ENCODE assay signal across 8 mouse cellular contexts in genomic region chr2:49744251-49745093, GRCm38 (mm10). TPM values are rescaled to one million over a fixed set of nuclear protein-coding genes. Genes with fewer than 3 reads are reported as not detected.
DNase-seq lines count a peak whose midpoint lies in the region; ATAC-seq lines count a peak whose summit lies in the region.

No protein-coding gene starts in this region.

- 54% methylated on average over 11 of the region's 11 CpGs for WGBS in heart, embryonic 15.5 days
- 33% methylated on average over 11 of the region's 11 CpGs for WGBS in macrophage (ENCODE audit: missing documents)

- DNase-seq in heart, adult 8-10 months (ENCODE audit: low spot score), result no peak
- peak; percentile 20 to 26 for DNase-seq in B cell, adult 2 months
- DNase-seq in testis, postnatal 14 days (ENCODE audit: low spot score), result no peak
- DNase-seq in frontal cortex, postnatal 25 days (ENCODE audit: low spot score in 2 of 2), result no peak
- DNase-seq in left cerebral cortex, adult 11 months (ENCODE audit: low spot score), result no peak

- no peaks in the 10 kb centered on the region for H3K9me3 ChIP-seq in heart, embryonic 15.5 days (replicated peaks)

- no peaks in the 10 kb centered on the region for H3K36me3 ChIP-seq in heart, embryonic 15.5 days
- H3K36me3 ChIP-seq in macrophage (ENCODE audit: inconsistent target), result no peaks in the 10 kb centered on the region

- H3K9ac ChIP-seq in heart, embryonic 15.5 days, result no peak overlapping the region

- H3K4me2 ChIP-seq in heart, embryonic 15.5 days, result no peak overlapping the region; the same call in 1 of the 2 replicates

- peak overlapping the region; percentile 24; the same call in 1 of the 2 replicates for H3K27ac ChIP-seq in heart, embryonic 15.5 days
- H3K27ac ChIP-seq in brown adipose tissue, adult 24 weeks (replicated peaks; ENCODE audit: low read depth, low read length), result peak overlapping the region; percentile 74
- peak overlapping the region; percentile 99 for H3K27ac ChIP-seq in macrophage

- H3K79me2 ChIP-seq in macrophage (ENCODE audit: inconsistent target), result peaks cover 38% of the 10 kb centered on the region

- no peak overlapping the region for H3K4me3 ChIP-seq in heart, embryonic 15.5 days
- peak overlapping the region; percentile 34 for H3K4me3 ChIP-seq in brown adipose tissue, adult 24 weeks (ENCODE audit: insufficient read depth, low read depth, low read length)
- peak overlapping the region; percentile 41 for H3K4me3 ChIP-seq in macrophage (ENCODE audit: inconsistent target)

- H3K27me3 ChIP-seq in heart, embryonic 15.5 days, result no peaks in the 10 kb centered on the region

- ATAC-seq in heart, embryonic 15.5 days (replicated peaks; ENCODE audit: insufficient number of reproducible peaks, insufficient read depth, low FRiP score, low read depth), result no peak; the same call in 1 of the 2 replicates

- H3K4me1 ChIP-seq in heart, embryonic 15.5 days (replicated peaks), result peaks cover 16% of the 10 kb centered on the region
- H3K4me1 ChIP-seq in brown adipose tissue, adult 24 weeks (ENCODE audit: control insufficient read depth, insufficient read depth, insufficient read length, low read length), result peaks cover 5% of the 10 kb centered on the region

RNA-seq across cellular contexts. Expression of gene Lypd6b, which starts 43.0 kb away (rescaled TPM):
- polyA plus RNA-seq in heart, embryonic 15.5 days (2015; fragmentation: Nextera tagmentation; extraction: Ambion mirVana), result 1.0 and 2.8 TPM in 2 replicates
- total RNA-seq in heart, adult 8-10 months (2022), result under 1 TPM in 2 of 4 experiments, not detected in 2; 0.11 to 0.12 TPM
- not detected in 2 replicates for polyA plus RNA-seq in brown adipose tissue, adult 24 weeks (2012; ENCODE audit: insufficient read depth, insufficient read length, missing spikeins)
- total RNA-seq in macrophage (2018; cell fraction: chromatin; rRNA removed), result not detected
- total RNA-seq in macrophage (2018; cell fraction: cytosol; rRNA removed), result not detected
- not detected for total RNA-seq in macrophage (2018; cell fraction: nucleus; rRNA removed)
- polyA plus RNA-seq in macrophage (2018), result not detected in 3 replicates

Comparison
In these comparisons a context has a peak if more than half of its experiments do, and no peak if none do; other contexts are left out.
1. H3K27ac ChIP-seq: peak in every context shown above with its lines; median percentile 99 in macrophage; 74 in brown adipose tissue, adult 24 weeks; 24 in heart, embryonic 15.5 days.
2. DNase-seq: peak in B cell, adult 2 months (2 of 2); none in heart, adult 8-10 months (single experiment), testis, postnatal 14 days (single experiment), frontal cortex, postnatal 25 days (0 of 2) and left cerebral cortex, adult 11 months (single experiment).